Mouse (Mus musculus): ENCODE results near the gene Gm45140. TPM values are rescaled to one million over a fixed set of nuclear protein-coding genes. Genes with fewer than 3 reads are reported as not detected.

Gm45140 gene
- 3.4 and 3.8 TPM in 2 replicates for polyA plus RNA-seq (2015; fragmentation: Nextera tagmentation; extraction: Ambion mirVana)

GRCm38 (mm10) chr6:87835695-87836094, at the start of gene Gm45140:
TSS of gene Gm45140 (minus strand) at chr6:87835795.
- H3K9me3 ChIP-seq = no peaks in the 10 kb centered on the region
- ATAC-seq (ENCODE audit: low FRiP score, low read depth) = no peak
- no peak within 1 kb of the TSS for H3K4me2 ChIP-seq
- no peak within 1 kb of the TSS for H3K9ac ChIP-seq
- H3K27ac ChIP-seq (replicated peaks) = no peak within 1 kb of the TSS
- 96% methylated on average over 7 of the region's 7 CpGs for WGBS
- peaks cover 19% of the 10 kb centered on the region for H3K36me3 ChIP-seq
- H3K4me3 ChIP-seq = no peak within 1 kb of the TSS
- peaks cover 17% of the 10 kb centered on the region for H3K4me1 ChIP-seq (replicated peaks)
- no peaks in the 10 kb centered on the region for H3K27me3 ChIP-seq

GRCm38 (mm10) chr6:87882816-87883215, 47.2 kb upstream of the Gm45140 start:
- 39% methylated on average over 4 of the region's 4 CpGs for WGBS
- no peak for ATAC-seq (ENCODE audit: low FRiP score, low read depth)
- no peaks in the 10 kb centered on the region for H3K27me3 ChIP-seq
- H3K4me1 ChIP-seq (replicated peaks) = 0 out of 2 replicates have a peak, but pooled peaks cover 3% of the 10 kb centered on the region
- no peak overlapping the region for H3K9ac ChIP-seq
- no peaks in the 10 kb centered on the region for H3K36me3 ChIP-seq
- H3K4me3 ChIP-seq = no peak overlapping the region
- no peak overlapping the region for H3K27ac ChIP-seq (replicated peaks)
- no peak overlapping the region for H3K4me2 ChIP-seq
- no peaks in the 10 kb centered on the region for H3K9me3 ChIP-seq

GRCm38 (mm10) chr6:87882221-87882620, 46.6 kb upstream of the Gm45140 start:
- Histone ChIP-seq H3K4me3 (no peak overlapping the region), H3K9ac (no peak overlapping the region), H3K27ac (replicated peaks) (no peak overlapping the region), H3K27me3 (no peaks in the 10 kb centered on the region), H3K4me1 (replicated peaks) (0 out of 2 replicates have a peak, but pooled peaks cover under 1% of the 10 kb centered on the region), H3K36me3 (no peaks in the 10 kb centered on the region), H3K9me3 (no peaks in the 10 kb centered on the region), H3K4me2 (no peak overlapping the region)
- ATAC-seq (ENCODE audit: low FRiP score, low read depth) = no peak
- 77% methylated on average over 3 of the region's 3 CpGs for WGBS

GRCm38 (mm10) chr6:87879628-87880027, 44.0 kb upstream of the Gm45140 start:
- H3K4me2 ChIP-seq = no peak overlapping the region
- 71% methylated on average over 3 of the region's 3 CpGs for WGBS
- no peak for ATAC-seq (ENCODE audit: low FRiP score, low read depth)
- no peaks in the 10 kb centered on the region for H3K4me1 ChIP-seq (replicated peaks)
- no peak overlapping the region for H3K27ac ChIP-seq (replicated peaks)
- H3K9me3 ChIP-seq = no peaks in the 10 kb centered on the region
- no peak overlapping the region for H3K4me3 ChIP-seq
- H3K27me3 ChIP-seq = no peaks in the 10 kb centered on the region
- H3K36me3 ChIP-seq = no peaks in the 10 kb centered on the region
- H3K9ac ChIP-seq = no peak overlapping the region

- 58% methylated on average over 4 of the region's 4 CpGs for WGBS
- Histone ChIP-seq H3K27me3 (no peaks in the 10 kb centered on the region), H3K4me3 (no peak overlapping the region), H3K9me3 (no peaks in the 10 kb centered on the region), H3K4me1 (replicated peaks) (no peaks in the 10 kb centered on the region), H3K27ac (replicated peaks) (no peak overlapping the region), H3K36me3 (no peaks in the 10 kb centered on the region), H3K9ac (no peak overlapping the region), H3K4me2 (no peak overlapping the region)
- no peak for ATAC-seq (ENCODE audit: low FRiP score, low read depth)
These were observed 43.4 kb upstream of the Gm45140 start for GRCm38 (mm10) chr6:87879010-87879409.

GRCm38 (mm10) chr6:87876068-87876643, 40.6 kb upstream of the Gm45140 start:
- no peaks in the 10 kb centered on the region for H3K4me1 ChIP-seq (replicated peaks)
- H3K9me3 ChIP-seq = no peaks in the 10 kb centered on the region
- WGBS = 81% methylated on average over 13 of the region's 13 CpGs
- no peak overlapping the region for H3K4me2 ChIP-seq
- no peaks in the 10 kb centered on the region for H3K27me3 ChIP-seq
- no peak overlapping the region for H3K9ac ChIP-seq
- no peak overlapping the region for H3K4me3 ChIP-seq
- ATAC-seq (ENCODE audit: low FRiP score, low read depth) = no peak
- H3K27ac ChIP-seq (replicated peaks) = no peak overlapping the region
- H3K36me3 ChIP-seq = no peaks in the 10 kb centered on the region

- H3K9ac ChIP-seq = no peak overlapping the region
- no peak overlapping the region for H3K27ac ChIP-seq (replicated peaks)
- H3K9me3 ChIP-seq = no peaks in the 10 kb centered on the region
- H3K4me3 ChIP-seq = no peak overlapping the region
- WGBS = 87% methylated on average over 7 of the region's 7 CpGs
- H3K4me2 ChIP-seq = no peak overlapping the region
- H3K4me1 ChIP-seq (replicated peaks) = no peaks in the 10 kb centered on the region
- no peaks in the 10 kb centered on the region for H3K27me3 ChIP-seq
- no peak for ATAC-seq (ENCODE audit: low FRiP score, low read depth)
- H3K36me3 ChIP-seq = no peaks in the 10 kb centered on the region
These were observed 40.0 kb upstream of the Gm45140 start for GRCm38 (mm10) chr6:87875562-87875961.

- H3K4me3 ChIP-seq = no peak overlapping the region
- H3K27me3 ChIP-seq = no peaks in the 10 kb centered on the region
- no peaks in the 10 kb centered on the region for H3K4me1 ChIP-seq (replicated peaks)
- no peaks in the 10 kb centered on the region for H3K9me3 ChIP-seq
- H3K27ac ChIP-seq (replicated peaks) = no peak overlapping the region
- WGBS = 87% methylated on average over 1 of the region's 1 CpGs
- no peak for ATAC-seq (ENCODE audit: low FRiP score, low read depth)
- H3K9ac ChIP-seq = no peak overlapping the region
- H3K4me2 ChIP-seq = no peak overlapping the region
- H3K36me3 ChIP-seq = no peaks in the 10 kb centered on the region
These were observed 39.5 kb upstream of the Gm45140 start for GRCm38 (mm10) chr6:87875083-87875482.

GRCm38 (mm10) chr6:87873963-87874362, 38.4 kb upstream of the Gm45140 start:
- no peak for ATAC-seq (ENCODE audit: low FRiP score, low read depth)
- Histone ChIP-seq H3K4me3 (no peak overlapping the region), H3K9ac (no peak overlapping the region), H3K4me2 (no peak overlapping the region), H3K36me3 (no peaks in the 10 kb centered on the region), H3K27ac (replicated peaks) (no peak overlapping the region), H3K4me1 (replicated peaks) (no peaks in the 10 kb centered on the region), H3K9me3 (no peaks in the 10 kb centered on the region), H3K27me3 (no peaks in the 10 kb centered on the region)
- 88% methylated on average over 2 of the region's 2 CpGs for WGBS

GRCm38 (mm10) chr6:87873104-87873503, 37.5 kb upstream of the Gm45140 start:
- WGBS = 59% methylated on average over 1 of the region's 1 CpGs
- H3K4me1 ChIP-seq (replicated peaks) = no peaks in the 10 kb centered on the region
- no peak overlapping the region for H3K4me3 ChIP-seq
- no peaks in the 10 kb centered on the region for H3K36me3 ChIP-seq
- no peaks in the 10 kb centered on the region for H3K9me3 ChIP-seq
- no peak overlapping the region for H3K27ac ChIP-seq (replicated peaks)
- no peak overlapping the region for H3K4me2 ChIP-seq
- no peaks in the 10 kb centered on the region for H3K27me3 ChIP-seq
- ATAC-seq (ENCODE audit: low FRiP score, low read depth) = no peak
- H3K9ac ChIP-seq = no peak overlapping the region

GRCm38 (mm10) chr6:87871240-87871639, 35.6 kb upstream of the Gm45140 start:
- H3K27ac ChIP-seq (replicated peaks) = no peak overlapping the region
- no peak overlapping the region for H3K4me3 ChIP-seq
- H3K9ac ChIP-seq = no peak overlapping the region
- H3K4me2 ChIP-seq = no peak overlapping the region
- no peaks in the 10 kb centered on the region for H3K27me3 ChIP-seq
- H3K4me1 ChIP-seq (replicated peaks) = no peaks in the 10 kb centered on the region
- WGBS = 92% methylated on average over 7 of the region's 7 CpGs
- no peaks in the 10 kb centered on the region for H3K9me3 ChIP-seq
- H3K36me3 ChIP-seq = no peaks in the 10 kb centered on the region
- ATAC-seq (ENCODE audit: low FRiP score, low read depth) = no peak

GRCm38 (mm10) chr6:87870440-87870839, 34.8 kb upstream of the Gm45140 start:
- 72% methylated on average over 1 of the region's 1 CpGs for WGBS
- Histone ChIP-seq H3K9me3 (no peaks in the 10 kb centered on the region), H3K4me3 (no peak overlapping the region), H3K36me3 (no peaks in the 10 kb centered on the region), H3K4me2 (no peak overlapping the region), H3K4me1 (replicated peaks) (no peaks in the 10 kb centered on the region), H3K27me3 (no peaks in the 10 kb centered on the region), H3K27ac (replicated peaks) (no peak overlapping the region), H3K9ac (no peak overlapping the region)
- no peak for ATAC-seq (ENCODE audit: low FRiP score, low read depth)

- Histone ChIP-seq H3K4me2 (no peak overlapping the region), H3K4me3 (no peak overlapping the region), H3K27ac (replicated peaks) (no peak overlapping the region), H3K9ac (no peak overlapping the region), H3K4me1 (replicated peaks) (no peaks in the 10 kb centered on the region), H3K36me3 (no peaks in the 10 kb centered on the region), H3K9me3 (no peaks in the 10 kb centered on the region), H3K27me3 (no peaks in the 10 kb centered on the region)
- no peak for ATAC-seq (ENCODE audit: low FRiP score, low read depth)
- WGBS = 79% methylated on average over 9 of the region's 9 CpGs
These were observed 33.4 kb upstream of the Gm45140 start for GRCm38 (mm10) chr6:87868871-87869506.

All from hindbrain, embryonic 15.5 days (tissue).